Mouse (Mus musculus) gonadal fat pad, adult 2 months (tissue): Measurements from ENCODE around the gene Fuca1. TPM values are rescaled to one million over a fixed set of nuclear protein-coding genes. Genes with fewer than 3 reads are reported as not detected.
"Not testable (repeated sequence)": the region's sequence is repeated elsewhere in the genome, so short reads cannot be mapped to it uniquely, and the experiment has no call there.

Source experiments
- DNase-seq: peaks from one replicate; pipeline ENCODE4 v3.0.0-alpha.2; 2012; ENCODE audit warnings: low read depth
- polyA plus RNA-seq: library from polyadenylated mRNA; depleted of rRNA; stranded (reverse); fragments of >200 nt; gene quantifications from 2 replicates; pipeline ENCODE4 v1.2.3, GENCODE M21; 2012; rRNA removed

Gene Fuca1
- polyA plus RNA-seq, 1 experiment, result 134 TPM

DNA sequence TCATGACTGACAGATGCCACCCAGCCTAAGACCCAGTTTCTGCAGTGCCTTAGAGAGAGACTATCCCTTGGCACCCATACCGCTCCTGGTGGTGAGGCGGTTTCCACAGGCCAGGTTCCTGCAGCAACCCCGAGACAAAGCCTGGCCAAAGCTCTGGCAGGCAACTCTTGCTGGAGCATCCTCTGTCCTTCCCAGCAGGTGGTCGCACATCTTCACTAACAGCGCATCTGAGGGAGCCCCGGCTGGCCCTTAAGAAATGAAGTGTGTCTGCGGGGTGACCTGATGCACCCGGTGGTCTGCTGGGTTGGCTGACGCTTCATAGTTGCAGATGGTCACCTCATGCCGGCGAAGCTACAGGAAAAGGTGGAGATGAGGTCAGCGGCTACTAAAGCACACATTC is 55.6 kb downstream of the Fuca1 start:
- DNase-seq, result no peak

DNA sequence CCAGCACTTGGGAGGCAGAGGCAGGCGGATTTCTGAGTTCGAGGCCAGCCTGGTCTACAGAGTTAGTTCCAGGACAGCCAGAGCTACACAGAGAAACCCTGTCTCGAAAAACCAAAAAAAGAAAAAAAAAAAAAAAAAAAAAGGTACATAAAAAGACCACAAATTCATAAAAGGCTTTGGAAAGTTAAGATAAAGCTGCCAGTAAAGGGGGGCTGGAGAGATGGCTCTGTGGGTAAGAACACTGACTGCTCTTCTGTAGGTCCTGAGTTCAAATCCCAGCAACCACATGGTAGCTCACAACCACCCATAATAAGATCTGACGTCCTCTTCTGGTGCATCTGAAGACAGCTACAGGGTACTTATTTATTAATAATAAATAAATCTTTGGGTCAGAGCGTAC is 59.7 kb downstream of the Fuca1 start:
- DNase-seq, result not testable (repeated sequence)

DNA sequence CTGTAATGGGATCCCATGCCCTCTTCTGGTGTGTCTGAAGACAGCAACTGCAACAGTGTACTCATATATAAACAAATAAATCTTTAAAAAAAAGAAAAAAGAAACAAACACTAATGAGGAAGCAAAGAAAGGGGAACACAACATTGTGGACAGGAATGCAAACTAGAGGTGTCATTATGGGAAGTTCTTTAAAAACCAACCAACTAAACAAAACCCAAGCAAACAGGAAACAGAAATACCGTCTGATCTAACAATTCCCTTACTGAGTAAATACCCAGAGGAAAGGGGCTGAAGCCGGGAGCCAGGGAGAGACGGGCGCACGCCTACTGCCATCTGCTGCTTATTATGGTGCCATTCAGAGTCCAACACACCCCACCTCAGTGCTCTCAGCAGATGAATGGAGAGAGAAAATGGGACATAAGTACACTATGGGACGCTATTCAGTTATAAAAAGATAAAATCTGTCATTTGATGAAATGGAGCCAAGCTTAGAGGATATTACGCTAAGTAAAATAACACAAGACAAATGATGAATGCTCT is 61.1 kb downstream of the Fuca1 start:
- no peak for DNase-seq

DNA sequence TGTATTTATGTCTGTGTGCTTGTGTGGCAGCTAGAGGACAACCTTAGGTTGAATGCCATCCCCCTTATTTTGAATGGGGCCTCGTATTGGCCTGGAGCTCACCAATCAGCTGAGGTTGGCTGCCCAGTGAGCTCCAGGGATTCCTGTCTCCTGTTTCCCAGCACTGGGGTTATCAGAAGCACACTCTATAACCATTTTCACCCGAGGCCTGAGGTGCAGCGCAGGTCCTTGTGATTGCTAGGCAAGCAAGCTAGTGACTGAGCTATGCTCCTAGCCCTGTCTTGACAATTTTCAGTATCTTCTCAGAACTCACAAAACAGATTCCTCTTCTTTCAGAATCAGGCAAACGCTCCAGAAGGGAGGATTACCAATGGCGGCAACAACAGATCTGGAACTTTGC is 64.0 kb downstream of the Fuca1 start:
- DNase-seq, result no peak

DNA sequence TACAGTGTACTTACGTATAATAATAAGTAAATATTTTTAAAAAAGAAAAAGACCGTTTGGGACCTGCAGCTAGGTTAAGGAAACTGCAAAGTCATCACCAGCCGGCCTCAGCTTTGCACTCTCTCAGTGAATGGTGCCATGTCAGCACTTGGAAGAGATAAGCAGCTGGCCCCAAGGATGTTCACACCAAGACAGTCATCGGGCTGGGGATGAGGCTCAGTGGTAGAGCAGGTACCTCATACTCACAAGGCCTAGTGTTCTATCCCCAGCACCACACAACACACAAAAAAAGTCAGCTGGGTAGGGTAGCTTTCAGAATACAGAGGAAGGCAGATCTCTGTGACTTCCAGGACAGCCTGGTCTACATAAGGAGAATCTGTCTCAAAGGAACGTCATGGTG is 64.7 kb downstream of the Fuca1 start:
- DNase-seq, result no peak

DNA sequence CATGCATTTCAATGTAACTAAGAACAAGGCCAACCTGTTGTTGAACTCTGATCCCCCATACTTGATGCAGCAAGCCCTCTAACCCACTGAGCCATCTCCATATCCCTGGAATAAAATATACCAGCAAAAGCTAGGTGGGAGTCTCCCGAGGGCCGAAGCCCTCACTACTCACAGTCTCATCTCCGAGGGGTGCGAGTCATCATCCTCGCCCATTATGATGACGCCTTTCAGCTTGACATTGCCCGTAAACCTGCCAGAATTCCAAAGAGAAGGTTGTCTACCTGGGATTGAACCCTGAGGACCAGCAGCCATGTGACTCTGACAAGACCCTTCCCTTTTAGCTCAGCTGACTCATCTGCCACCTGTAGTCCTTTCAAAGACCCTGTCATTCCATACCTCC is 65.2 kb downstream of the Fuca1 start:
- DNase-seq, result no peak

DNA sequence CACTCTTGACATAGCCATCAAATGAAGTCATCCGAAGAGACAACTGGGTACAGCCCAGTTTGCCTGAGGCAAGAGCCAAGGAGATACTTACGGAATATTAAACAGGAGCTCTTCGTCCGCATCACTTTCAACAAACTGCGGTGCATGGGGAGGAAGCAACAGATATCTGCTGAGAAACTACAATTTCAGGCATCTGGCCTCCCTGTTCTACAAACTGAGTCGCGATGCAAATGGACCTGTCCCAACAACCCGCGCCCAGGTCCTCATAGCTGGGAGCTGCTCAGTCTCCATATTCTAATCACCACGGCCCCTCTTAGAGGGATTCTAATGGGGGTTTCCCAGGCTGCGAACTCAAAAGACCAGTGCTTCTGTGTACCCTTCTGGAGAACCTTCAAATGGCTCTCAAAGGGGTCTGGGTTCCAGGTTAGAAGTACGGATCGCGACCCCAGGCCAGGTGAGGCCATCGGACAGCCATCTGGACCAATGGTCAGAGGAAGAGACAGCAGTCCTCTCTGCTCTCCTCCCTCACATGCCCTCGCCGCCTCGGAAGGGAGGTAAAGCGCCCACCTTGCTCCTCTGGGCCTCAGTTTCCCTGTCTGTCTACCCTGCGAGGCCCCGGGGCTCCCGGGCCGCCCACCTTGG is 65.9 kb downstream of the Fuca1 start:
- DNase-seq, result no peak

DNA sequence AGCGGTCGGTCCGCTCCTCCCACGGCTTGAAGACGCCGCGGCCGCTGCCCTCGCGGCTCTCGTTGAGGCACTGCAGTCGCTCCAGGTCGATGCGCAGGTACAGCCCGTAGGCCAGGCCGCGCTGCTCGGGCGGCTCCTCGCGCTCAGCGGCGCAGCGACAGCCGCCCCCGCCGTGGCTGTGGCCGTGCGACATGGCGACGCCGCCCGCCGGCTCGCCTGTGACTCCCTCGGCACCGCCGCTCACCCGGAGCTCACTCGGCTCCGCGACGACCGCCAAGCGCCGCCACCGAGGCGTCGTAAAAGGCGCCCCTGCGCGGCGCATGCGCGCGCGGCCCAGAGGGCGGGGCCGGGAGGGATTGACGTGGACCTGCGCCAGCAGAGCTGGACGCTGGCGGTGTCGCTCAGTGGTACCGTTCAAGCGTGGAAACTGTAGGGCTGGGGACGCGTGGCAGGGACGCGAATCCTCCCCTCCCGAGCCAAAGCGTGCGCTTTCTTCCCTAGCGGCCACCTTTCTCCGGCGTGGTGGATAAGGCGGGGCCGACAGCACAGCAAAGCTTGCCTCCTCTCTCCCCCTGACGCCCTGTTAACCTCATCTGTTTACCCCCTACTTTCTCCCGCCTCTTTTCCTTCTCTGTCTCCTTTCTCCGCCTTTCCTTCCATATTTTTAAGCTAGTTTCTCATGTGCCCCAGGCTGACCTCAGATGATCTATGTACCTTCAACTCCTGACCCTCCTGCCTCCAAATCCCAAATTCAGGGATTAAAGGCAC is 66.6 kb downstream of the Fuca1 start, which contains the start of gene Pithd1:
Pithd1 (minus strand) TSS at position 322 of the 768 bp plus-strand sequence.
- no peak for DNase-seq

DNA sequence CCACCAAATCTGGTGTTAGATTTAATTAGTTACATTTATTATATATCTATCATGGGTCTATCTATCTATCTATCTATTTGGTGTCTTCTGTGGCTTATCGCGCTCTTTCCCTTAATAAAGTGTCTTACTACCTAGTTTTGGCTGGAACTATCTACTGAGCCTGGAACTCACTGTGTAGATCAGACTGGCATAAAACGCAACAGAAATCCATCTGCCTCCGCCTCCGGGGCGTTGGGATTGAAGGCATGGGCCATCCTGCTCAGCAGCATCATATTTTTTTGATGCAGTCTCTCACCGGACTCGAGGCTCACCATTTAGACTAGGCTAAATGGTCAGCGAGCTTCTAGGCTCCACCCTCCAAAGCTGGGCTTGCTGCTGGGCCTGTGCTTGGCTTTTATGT is 67.2 kb downstream of the Fuca1 start:
- no peak for DNase-seq

Other genes starting within 250 kb of the Fuca1 start
- gene Ifnlr1, start 234.4 kb upstream of the Fuca1 start, polyA plus RNA-seq, result 3.9 and 4.4 TPM in 2 replicates
- 0.57 and 0.96 TPM in 2 replicates for gene Il22ra1, start 192.6 kb upstream of the Fuca1 start, polyA plus RNA-seq
- 0.67 and 1.1 TPM in 2 replicates for gene Myom3, start 161.0 kb upstream of the Fuca1 start, polyA plus RNA-seq
- 61.3 and 69.8 TPM in 2 replicates for gene Srsf10, start 65.0 kb upstream of the Fuca1 start, polyA plus RNA-seq
- 32.1 and 37.5 TPM in 2 replicates for gene Pnrc2, start 46.9 kb upstream of the Fuca1 start, polyA plus RNA-seq
- 1.4 and 1.7 TPM in 2 replicates for gene Cnr2, start 25.3 kb upstream of the Fuca1 start, polyA plus RNA-seq
- 50.5 and 52.5 TPM in 2 replicates for gene Hmgcl, start 25.7 kb downstream of the Fuca1 start, polyA plus RNA-seq
- 44.7 and 68.5 TPM in 2 replicates for gene Gale, start 43.0 kb downstream of the Fuca1 start, polyA plus RNA-seq
- gene Lypla2, start 51.9 kb downstream of the Fuca1 start, polyA plus RNA-seq, result 61.8 and 75.3 TPM in 2 replicates
- gene Pithd1, start 66.5 kb downstream of the Fuca1 start, polyA plus RNA-seq, result 44.7 and 48.6 TPM in 2 replicates
- 16.0 and 17.9 TPM in 2 replicates for gene Eloa, start 101.0 kb downstream of the Fuca1 start, polyA plus RNA-seq
- gene Rpl11, start 132.7 kb downstream of the Fuca1 start, polyA plus RNA-seq, result 410 and 531 TPM in 2 replicates
- 113 and 205 TPM in 2 replicates for gene Id3, start 222.8 kb downstream of the Fuca1 start, polyA plus RNA-seq